Mouse (Mus musculus): ENCODE results near the gene Cyp4f37. TPM values are rescaled to one million over a fixed set of nuclear protein-coding genes. Genes with fewer than 3 reads are reported as not detected.
A peak's percentile ranks its signal among the peaks of the same experiment; 100 is the strongest.
"Not testable (repeated sequence)": the region's sequence is repeated elsewhere in the genome, so short reads cannot be mapped to it uniquely, and the experiment has no call there.

Gene Cyp4f37
- not detected in 2 replicates for polyA plus RNA-seq (2012; rRNA removed)

DNA sequence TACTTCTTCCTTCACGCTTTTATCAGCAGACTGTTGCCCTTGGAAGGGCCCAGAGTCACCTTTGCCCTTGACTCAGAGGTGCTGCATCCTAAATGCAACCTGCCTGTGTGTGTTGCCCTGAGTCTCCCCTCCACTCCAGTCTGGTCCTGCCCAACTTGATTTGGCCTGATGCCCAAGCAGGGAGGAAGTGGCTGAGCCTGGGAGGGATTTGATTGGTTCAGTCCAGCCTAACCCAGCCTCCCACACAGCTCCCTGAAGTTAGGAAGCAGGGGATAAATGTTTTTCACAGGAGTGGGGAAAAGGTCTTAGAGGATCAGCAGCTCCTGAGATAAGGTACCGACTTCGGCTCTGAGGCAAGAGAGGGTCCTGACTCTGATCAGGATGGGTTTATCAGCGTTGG, at the start of gene Cyp4f37:
Gene Cyp4f37 (plus strand): TSS at position 292 of the 400 bp plus-strand sequence.
- H3K27me3 ChIP-seq (ENCODE audit: control insufficient read depth, insufficient read depth, low read length); H3K36me3 ChIP-seq (ENCODE audit: control insufficient read depth, insufficient read depth, low read length); DNase-seq; H3K4me3 ChIP-seq (ENCODE audit: control insufficient read depth, insufficient read depth, low read length); H3K4me1 ChIP-seq (replicated peaks; ENCODE audit: control insufficient read depth, insufficient read depth, low read length); H3K27ac ChIP-seq (ENCODE audit: control insufficient read depth, insufficient read depth, low read length): not testable (repeated sequence)
- 80% methylated on average over 4 of the region's 4 CpGs for WGBS

DNA sequence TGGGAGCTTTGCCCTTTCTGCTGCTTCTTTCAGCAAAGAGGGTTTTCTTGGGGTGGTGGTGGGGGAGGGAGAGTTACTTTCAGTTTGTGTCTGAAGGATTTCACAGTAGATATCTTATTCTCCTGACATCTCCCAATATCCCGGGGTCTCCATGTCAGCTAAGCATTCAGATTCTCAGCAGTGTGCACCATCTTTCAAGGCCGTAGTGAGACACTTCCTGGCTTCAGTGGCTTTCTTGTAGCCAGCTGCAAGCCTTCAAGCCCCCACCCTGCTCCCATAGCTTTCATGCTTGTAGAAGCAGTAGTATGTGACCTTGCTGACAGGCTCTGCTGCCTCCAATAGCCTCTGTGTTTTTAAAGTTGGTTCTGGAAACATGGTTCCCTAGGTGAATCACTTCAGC, 47.8 kb upstream of the Cyp4f37 start:
- peak overlapping the region; percentile 77 for H3K27ac ChIP-seq (ENCODE audit: control insufficient read depth, insufficient read depth, low read length)
- H3K4me1 ChIP-seq (replicated peaks; ENCODE audit: control insufficient read depth, insufficient read depth, low read length); H3K27me3 ChIP-seq (ENCODE audit: control insufficient read depth, insufficient read depth, low read length); H3K36me3 ChIP-seq (ENCODE audit: control insufficient read depth, insufficient read depth, low read length); H3K4me3 ChIP-seq (ENCODE audit: control insufficient read depth, insufficient read depth, low read length): not testable (repeated sequence)
- 78% methylated on average over 2 of the region's 2 CpGs for WGBS
- peak; percentile 12 for DNase-seq

DNA sequence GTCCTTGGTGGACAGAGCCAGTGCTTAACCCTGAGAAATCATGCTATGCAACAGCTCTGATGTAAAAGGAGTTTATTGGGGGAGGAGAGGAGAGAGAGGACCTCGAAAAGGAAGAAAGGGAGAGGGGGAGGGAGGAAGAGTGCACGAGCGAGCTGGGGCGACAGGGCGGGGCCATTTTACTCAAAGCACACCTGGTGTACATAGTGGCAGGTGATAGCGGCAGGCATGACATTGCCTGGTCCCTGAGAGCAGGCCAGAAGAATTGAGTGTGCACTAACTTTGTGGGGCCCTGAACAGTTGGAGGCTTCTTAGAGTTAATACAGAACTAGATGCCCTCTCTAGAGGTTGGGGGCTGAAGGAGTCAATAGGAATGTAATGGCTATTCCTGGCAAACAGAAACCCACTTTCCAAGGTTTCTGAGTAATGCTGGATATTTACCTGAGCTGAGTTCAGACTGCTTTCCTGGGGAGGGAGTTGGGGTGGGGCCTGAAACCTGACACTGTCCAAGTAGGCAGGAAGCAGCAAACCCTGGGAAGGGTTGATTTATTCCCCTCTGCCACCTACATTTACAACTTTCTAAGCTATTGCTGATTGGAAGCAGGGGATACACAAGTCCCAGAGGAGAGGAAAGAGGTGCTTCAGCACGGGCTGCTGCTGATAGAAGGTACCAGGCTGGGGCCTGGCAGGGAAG, 43.5 kb upstream of the Cyp4f37 start:
- no peak overlapping the region for H3K4me3 ChIP-seq (ENCODE audit: control insufficient read depth, insufficient read depth, low read length)
- no peak overlapping the region for H3K27ac ChIP-seq (ENCODE audit: control insufficient read depth, insufficient read depth, low read length)
- H3K36me3 ChIP-seq (ENCODE audit: control insufficient read depth, insufficient read depth, low read length): no peaks in the 10 kb centered on the region
- no peaks in the 10 kb centered on the region for H3K27me3 ChIP-seq (ENCODE audit: control insufficient read depth, insufficient read depth, low read length)
- 57% methylated on average over 7 of the region's 7 CpGs for WGBS
- H3K4me1 ChIP-seq (replicated peaks; ENCODE audit: control insufficient read depth, insufficient read depth, low read length): peaks cover 4% of the 10 kb centered on the region
- TF ChIP-seq POLR2A (IDR thresholded peaks at IDR 0.05; ENCODE audit: control insufficient read depth, extremely low read depth, insufficient read depth, low read length, poor library complexity) (no peak), CTCF (IDR thresholded peaks at IDR 0.05; ENCODE audit: borderline replicate concordance, control insufficient read depth, extremely low read depth, insufficient read depth, low read length, poor library complexity) (no peak)
- DNase-seq: no peak

DNA sequence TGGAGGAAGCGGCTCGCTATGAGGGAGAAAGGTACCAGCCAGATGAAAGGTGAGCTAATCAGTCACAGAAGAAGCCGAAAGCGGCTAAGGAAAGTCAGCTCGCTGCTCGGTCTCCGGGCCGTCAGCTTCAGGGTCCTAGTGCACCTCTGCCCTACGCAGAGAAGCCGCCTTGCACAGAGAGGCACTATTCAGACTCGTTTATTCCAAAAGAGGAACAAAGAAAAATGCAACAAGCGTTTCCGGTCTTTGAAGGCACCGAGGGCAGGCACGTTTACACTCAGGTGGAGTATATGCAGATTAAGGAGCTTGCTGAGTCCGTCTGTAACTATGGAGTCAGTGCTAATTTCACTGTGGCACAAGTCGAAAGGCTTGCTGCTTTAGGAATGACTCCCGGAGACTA, 24.6 kb upstream of the Cyp4f37 start:
- TF ChIP-seq POLR2A (IDR thresholded peaks at IDR 0.05; ENCODE audit: control insufficient read depth, extremely low read depth, insufficient read depth, low read length, poor library complexity): no peak
- TF ChIP-seq CTCF (IDR thresholded peaks at IDR 0.05; ENCODE audit: borderline replicate concordance, control insufficient read depth, extremely low read depth, insufficient read depth, low read length, poor library complexity): no peak
- H3K4me3 ChIP-seq (ENCODE audit: control insufficient read depth, insufficient read depth, low read length): no peak overlapping the region

DNA sequence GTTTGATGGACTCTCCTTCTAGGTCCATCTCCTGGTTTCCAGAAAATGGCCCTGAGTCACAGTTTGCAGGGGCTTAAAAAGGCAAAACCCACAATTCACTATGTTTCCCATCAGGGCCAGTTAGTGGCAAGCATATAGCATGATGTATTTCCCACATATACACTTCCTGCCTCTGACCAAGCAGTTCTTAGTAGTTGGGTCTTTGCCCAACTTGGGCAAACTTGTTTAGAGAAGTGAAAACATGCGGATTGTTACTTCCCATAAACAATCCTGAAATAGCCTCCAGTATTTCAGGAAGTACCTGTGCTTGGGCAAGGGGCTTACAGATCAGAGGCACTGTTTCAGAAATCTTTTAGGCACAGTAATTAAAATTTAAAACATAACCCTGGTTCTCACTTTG, 13.1 kb upstream of the Cyp4f37 start:
- Histone ChIP-seq H3K4me3 (ENCODE audit: control insufficient read depth, insufficient read depth, low read length) (no peak overlapping the region), H3K27me3 (ENCODE audit: control insufficient read depth, insufficient read depth, low read length) (no peaks in the 10 kb centered on the region), H3K27ac (ENCODE audit: control insufficient read depth, insufficient read depth, low read length) (no peak overlapping the region), H3K36me3 (ENCODE audit: control insufficient read depth, insufficient read depth, low read length) (no peaks in the 10 kb centered on the region), H3K4me1 (replicated peaks; ENCODE audit: control insufficient read depth, insufficient read depth, low read length) (no peaks in the 10 kb centered on the region)
- 22% methylated on average over 1 of the region's 1 CpGs for WGBS
- DNase-seq: no peak
- TF ChIP-seq CTCF (IDR thresholded peaks at IDR 0.05; ENCODE audit: borderline replicate concordance, control insufficient read depth, extremely low read depth, insufficient read depth, low read length, poor library complexity) (no peak), POLR2A (IDR thresholded peaks at IDR 0.05; ENCODE audit: control insufficient read depth, extremely low read depth, insufficient read depth, low read length, poor library complexity) (no peak)

More for the DNA sequence above, 24.6 kb upstream of the Cyp4f37 start:
- no peaks in the 10 kb centered on the region for H3K4me1 ChIP-seq (replicated peaks; ENCODE audit: control insufficient read depth, insufficient read depth, low read length)
- H3K27ac ChIP-seq (ENCODE audit: control insufficient read depth, insufficient read depth, low read length): no peak overlapping the region
- H3K27me3 ChIP-seq (ENCODE audit: control insufficient read depth, insufficient read depth, low read length): no peaks in the 10 kb centered on the region
- DNase-seq: no peak
- 91% methylated on average over 18 of the region's 18 CpGs for WGBS
- H3K36me3 ChIP-seq (ENCODE audit: control insufficient read depth, insufficient read depth, low read length): no peaks in the 10 kb centered on the region

DNA sequence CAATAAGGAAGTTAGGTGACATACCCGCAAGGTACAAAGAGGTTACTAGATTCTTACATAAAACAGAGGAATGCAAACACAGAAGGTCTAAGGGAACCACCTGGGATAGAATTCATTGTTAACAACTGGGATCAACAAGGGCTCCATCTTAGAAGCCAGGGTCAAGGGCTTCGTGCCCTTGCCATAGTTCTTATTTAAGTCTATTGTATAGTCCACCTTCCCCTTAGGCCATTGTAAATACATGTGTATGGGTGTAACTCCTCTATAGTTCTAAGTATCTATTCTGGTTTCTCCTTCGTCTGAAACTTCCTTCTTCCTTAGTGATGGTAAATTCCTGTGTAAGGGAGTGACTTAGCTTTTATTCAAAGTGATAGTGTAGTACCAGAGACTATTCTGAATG, 10.9 kb upstream of the Cyp4f37 start:
- not testable (repeated sequence) for H3K27me3 ChIP-seq (ENCODE audit: control insufficient read depth, insufficient read depth, low read length); DNase-seq; H3K4me1 ChIP-seq (replicated peaks; ENCODE audit: control insufficient read depth, insufficient read depth, low read length); H3K36me3 ChIP-seq (ENCODE audit: control insufficient read depth, insufficient read depth, low read length); H3K4me3 ChIP-seq (ENCODE audit: control insufficient read depth, insufficient read depth, low read length); H3K27ac ChIP-seq (ENCODE audit: control insufficient read depth, insufficient read depth, low read length)
- 86% methylated on average over 3 of the region's 3 CpGs for WGBS

DNA sequence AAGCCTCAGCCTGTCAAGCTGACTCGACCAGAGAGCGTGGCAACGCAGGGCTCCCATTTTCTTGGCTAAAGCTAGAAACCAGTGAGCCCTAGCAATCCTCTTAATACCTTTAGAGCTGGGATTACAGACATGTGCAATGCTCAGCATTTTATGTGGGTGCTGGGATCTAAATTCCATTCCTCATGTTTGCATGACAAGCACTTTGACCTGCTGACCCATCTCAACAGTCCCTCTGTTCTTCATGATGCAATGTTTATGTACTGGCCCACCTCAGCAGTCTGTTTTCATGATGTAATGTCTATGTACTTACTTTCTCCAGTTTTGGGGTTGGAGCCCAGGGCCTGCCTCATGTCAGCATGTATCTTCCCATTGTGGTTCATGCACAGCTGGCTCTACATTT, 10.2 kb upstream of the Cyp4f37 start:
- Histone ChIP-seq H3K27me3 (ENCODE audit: control insufficient read depth, insufficient read depth, low read length) (no peaks in the 10 kb centered on the region), H3K36me3 (ENCODE audit: control insufficient read depth, insufficient read depth, low read length) (no peaks in the 10 kb centered on the region), H3K4me1 (replicated peaks; ENCODE audit: control insufficient read depth, insufficient read depth, low read length) (no peaks in the 10 kb centered on the region), H3K4me3 (ENCODE audit: control insufficient read depth, insufficient read depth, low read length) (no peak overlapping the region), H3K27ac (ENCODE audit: control insufficient read depth, insufficient read depth, low read length) (no peak overlapping the region)
- DNase-seq: no peak
- no peak for TF ChIP-seq CTCF (IDR thresholded peaks at IDR 0.05; ENCODE audit: borderline replicate concordance, control insufficient read depth, extremely low read depth, insufficient read depth, low read length, poor library complexity)
- TF ChIP-seq POLR2A (IDR thresholded peaks at IDR 0.05; ENCODE audit: control insufficient read depth, extremely low read depth, insufficient read depth, low read length, poor library complexity): no peak
- WGBS: 98% methylated on average over 3 of the region's 3 CpGs
